Comparison of ENCODE assay signal across 29 mouse cellular contexts in genomic region chr5:57200420-57200819, GRCm38 (mm10).
DNase-seq lines count a peak whose midpoint lies in the region; ATAC-seq lines count a peak whose summit lies in the region.
"Had no signal": no experiment of that assay in that cellular context is flagged by ENCODE, and none has a peak within 500 bp of the region (broad histone marks: within the 10 kb centered on the region; RNA-seq: fewer than 3 reads in every experiment).

No protein-coding gene starts in this region.

- H3K4me1 ChIP-seq in forebrain, embryonic 11.5 days (replicated peaks; ENCODE audit: control insufficient read depth, insufficient read depth, low read length), result no peaks in the 10 kb centered on the region
- no peaks in the 10 kb centered on the region for H3K4me1 ChIP-seq in forebrain, embryonic 10.5 days
- no peaks in the 10 kb centered on the region; the same call in 1 of the 2 replicates for H3K4me1 ChIP-seq in forebrain, embryonic 15.5 days
- H3K4me1 ChIP-seq in hindbrain, embryonic 13.5 days (replicated peaks), result no peaks in the 10 kb centered on the region
- H3K4me1 ChIP-seq in hindbrain, embryonic 11.5 days (replicated peaks; ENCODE audit: control insufficient read depth, insufficient read depth, low read length), result no peaks in the 10 kb centered on the region
- H3K4me1 ChIP-seq: embryonic facial prominence, embryonic 12.5 days; hindbrain, embryonic 10.5 days; hindbrain, embryonic 15.5 days had no signal

- no peaks in the 10 kb centered on the region for H3K27me3 ChIP-seq in forebrain, embryonic 11.5 days (ENCODE audit: control insufficient read depth, insufficient read depth, low read length)
- H3K27me3 ChIP-seq in forebrain, embryonic 10.5 days (ENCODE audit: poor library complexity, severe bottlenecking), result no peaks in the 10 kb centered on the region
- H3K27me3 ChIP-seq in forebrain, embryonic 15.5 days, result no peaks in the 10 kb centered on the region
- H3K27me3 ChIP-seq in hindbrain, embryonic 13.5 days, result no peaks in the 10 kb centered on the region
- no peaks in the 10 kb centered on the region for H3K27me3 ChIP-seq in hindbrain, embryonic 11.5 days (ENCODE audit: control insufficient read depth, insufficient read depth, low read length)
- H3K27me3 ChIP-seq: CH12.LX; embryonic facial prominence, embryonic 12.5 days; hindbrain, embryonic 15.5 days; Patski had no signal

- no peak overlapping the region for H3K9ac ChIP-seq in forebrain, embryonic 11.5 days (ENCODE audit: low read length)
- H3K9ac ChIP-seq in forebrain, embryonic 15.5 days (replicated peaks), result no peak overlapping the region
- no peak overlapping the region for H3K9ac ChIP-seq in hindbrain, embryonic 13.5 days
- no peak overlapping the region for H3K9ac ChIP-seq in hindbrain, embryonic 11.5 days (ENCODE audit: low read depth, low read length)
- H3K9ac ChIP-seq: embryonic facial prominence, embryonic 12.5 days; hindbrain, embryonic 15.5 days had no signal

- H3K27ac ChIP-seq in forebrain, embryonic 11.5 days (ENCODE audit: low read depth, low read length), result no peak overlapping the region
- H3K27ac ChIP-seq in forebrain, embryonic 10.5 days, result no peak overlapping the region
- H3K27ac ChIP-seq in forebrain, embryonic 15.5 days (replicated peaks), result no peak overlapping the region
- H3K27ac ChIP-seq in hindbrain, embryonic 13.5 days, result no peak overlapping the region
- no peak overlapping the region for H3K27ac ChIP-seq in hindbrain, embryonic 11.5 days (ENCODE audit: low read depth, low read length)
- H3K27ac ChIP-seq: embryonic facial prominence, embryonic 12.5 days; gastrocnemius, adult 2 months; hindbrain, embryonic 10.5 days; hindbrain, embryonic 15.5 days had no signal

- 56% methylated on average over 4 of the region's 4 CpGs for WGBS in forebrain, embryonic 11.5 days
- WGBS in forebrain, embryonic 10.5 days, result 86% methylated on average over 4 of the region's 4 CpGs
- 19% methylated on average over 4 of the region's 4 CpGs for WGBS in forebrain, embryonic 15.5 days
- WGBS in hindbrain, embryonic 13.5 days, result 79% methylated on average over 4 of the region's 4 CpGs
- 83% methylated on average over 4 of the region's 4 CpGs for WGBS in hindbrain, embryonic 11.5 days

- DNase-seq in forebrain, embryonic 11.5 days (ENCODE audit: low spot score), result no peak
- DNase-seq in forebrain, embryonic 10.5 days (ENCODE audit: extremely low spot score, low spot score), result no peak
- peak; percentile 4 for DNase-seq in brain, embryonic 18.5 days (ENCODE audit: low read depth, low spot score)
- DNase-seq in kidney, postnatal 25 days, result no peak
- no peak for DNase-seq in hindbrain, embryonic 11.5 days (ENCODE audit: low spot score)
- DNase-seq: adrenal gland, postnatal 10 days; adrenal gland, postnatal 36 days; B cell, adult 2 months; cerebellum, adult 11-12 months; cerebellum, adult 8-10 months; cerebellum, postnatal 10 days; cerebellum, postnatal 36 days; embryo, embryonic 11 days; gastrocnemius, adult 2 months; gastrocnemius, postnatal 14 days; heart, adult 11 months; heart, postnatal 36 days; kidney, adult 11 months; kidney, adult 8-10 months had no signal

- H3K4me3 ChIP-seq in forebrain, embryonic 11.5 days (ENCODE audit: low read depth, low read length), result no peak overlapping the region
- no peak overlapping the region for H3K4me3 ChIP-seq in forebrain, embryonic 10.5 days
- no peak overlapping the region for H3K4me3 ChIP-seq in forebrain, embryonic 15.5 days
- H3K4me3 ChIP-seq in hindbrain, embryonic 13.5 days, result no peak overlapping the region
- H3K4me3 ChIP-seq in hindbrain, embryonic 11.5 days (ENCODE audit: low read depth, low read length), result no peak overlapping the region
- H3K4me3 ChIP-seq: embryonic facial prominence, embryonic 12.5 days; erythroblast, embryonic 14.5 days; gastrocnemius, adult 2 months; hindbrain, embryonic 10.5 days; hindbrain, embryonic 15.5 days had no signal

- ATAC-seq in forebrain, embryonic 11.5 days (replicated peaks; ENCODE audit: low FRiP score), result peak; percentile 53; the same call in 1 of the 2 replicates
- ATAC-seq in forebrain, embryonic 15.5 days (replicated peaks), result peak; percentile 68
- ATAC-seq in hindbrain, embryonic 13.5 days (ENCODE audit: low FRiP score), result no peak
- ATAC-seq in hindbrain, embryonic 11.5 days (ENCODE audit: low FRiP score), result no peak
- ATAC-seq: Patski had no signal

- H3K4me2 ChIP-seq in forebrain, embryonic 11.5 days (ENCODE audit: low read depth, low read length, severe bottlenecking), result no peak overlapping the region
- H3K4me2 ChIP-seq in forebrain, embryonic 15.5 days (replicated peaks), result no peak overlapping the region
- H3K4me2 ChIP-seq in hindbrain, embryonic 13.5 days, result no peak overlapping the region
- no peak overlapping the region for H3K4me2 ChIP-seq in hindbrain, embryonic 11.5 days (replicated peaks; ENCODE audit: low read depth, low read length)
- H3K4me2 ChIP-seq: embryonic facial prominence, embryonic 12.5 days; heart, embryonic 11.5 days; hindbrain, embryonic 15.5 days had no signal

- no peaks in the 10 kb centered on the region for H3K9me3 ChIP-seq in forebrain, embryonic 11.5 days (ENCODE audit: control insufficient read depth, low read length)
- no peaks in the 10 kb centered on the region for H3K9me3 ChIP-seq in forebrain, embryonic 10.5 days
- no peaks in the 10 kb centered on the region for H3K9me3 ChIP-seq in forebrain, embryonic 15.5 days
- H3K9me3 ChIP-seq in hindbrain, embryonic 13.5 days, result no peaks in the 10 kb centered on the region
- H3K9me3 ChIP-seq in hindbrain, embryonic 11.5 days (ENCODE audit: control insufficient read depth, low read length), result no peaks in the 10 kb centered on the region
- H3K9me3 ChIP-seq: embryonic facial prominence, embryonic 12.5 days; G1E; hindbrain, embryonic 10.5 days; hindbrain, embryonic 15.5 days had no signal

- H3K36me3 ChIP-seq in forebrain, embryonic 11.5 days (ENCODE audit: control insufficient read depth, insufficient read depth, low read length), result no peaks in the 10 kb centered on the region
- H3K36me3 ChIP-seq in forebrain, embryonic 10.5 days (replicated peaks), result no peaks in the 10 kb centered on the region
- H3K36me3 ChIP-seq in forebrain, embryonic 15.5 days, result no peaks in the 10 kb centered on the region
- H3K36me3 ChIP-seq in hindbrain, embryonic 13.5 days, result no peaks in the 10 kb centered on the region
- no peaks in the 10 kb centered on the region for H3K36me3 ChIP-seq in hindbrain, embryonic 11.5 days (ENCODE audit: control insufficient read depth, insufficient read depth, low read length)
- H3K36me3 ChIP-seq: embryonic facial prominence, embryonic 12.5 days; G1E; hindbrain, embryonic 10.5 days; hindbrain, embryonic 15.5 days had no signal

Comparison
In these comparisons a context has a peak if more than half of its experiments do, and no peak if none do; other contexts are left out.
1. ATAC-seq: peak in forebrain, embryonic 11.5 days (single experiment) and forebrain, embryonic 15.5 days (single experiment); none in hindbrain, embryonic 13.5 days (single experiment) and hindbrain, embryonic 11.5 days (single experiment).